Mouse (Mus musculus): ENCODE results near the gene Bsnd. TPM values are rescaled to one million over a fixed set of nuclear protein-coding genes. Genes with fewer than 3 reads are reported as not detected.

Bsnd gene
- polyA plus RNA-seq, 1 experiment from 2014 or later, result not detected

GRCm38 (mm10) chr4:106524131-106524530 lies 32.0 kb upstream of the Bsnd start:
- no peak for ATAC-seq (ENCODE audit: low FRiP score)
- Histone ChIP-seq H3K27me3 (ENCODE audit: control insufficient read depth, insufficient read depth, low read length) (no peaks in the 10 kb centered on the region), H3K9ac (no peak overlapping the region), H3K36me3 (replicated peaks; ENCODE audit: control insufficient read depth, insufficient read depth) (no peaks in the 10 kb centered on the region), H3K4me3 (replicated peaks; ENCODE audit: low read length) (no peak overlapping the region), H3K27ac (no peak overlapping the region), H3K4me2 (replicated peaks) (no peak overlapping the region), H3K4me1 (replicated peaks; ENCODE audit: control insufficient read depth, insufficient read depth, low read length) (no peaks in the 10 kb centered on the region), H3K9me3 (ENCODE audit: control insufficient read depth, low read length) (no peaks in the 10 kb centered on the region)
- DNase-seq (ENCODE audit: low spot score), result no peak
- WGBS, result 83% methylated on average over 2 of the region's 2 CpGs

- H3K4me1 ChIP-seq (replicated peaks; ENCODE audit: control insufficient read depth, insufficient read depth, low read length), result no peaks in the 10 kb centered on the region
- H3K27ac ChIP-seq, result no peak overlapping the region
- no peak overlapping the region for H3K4me2 ChIP-seq (replicated peaks)
- H3K4me3 ChIP-seq (replicated peaks; ENCODE audit: low read length), result no peak overlapping the region
- no peaks in the 10 kb centered on the region for H3K36me3 ChIP-seq (replicated peaks; ENCODE audit: control insufficient read depth, insufficient read depth)
- 77% methylated on average over 3 of the region's 3 CpGs for WGBS
- no peaks in the 10 kb centered on the region for H3K9me3 ChIP-seq (ENCODE audit: control insufficient read depth, low read length)
- no peak for DNase-seq (ENCODE audit: low spot score)
- no peak for ATAC-seq (ENCODE audit: low FRiP score)
- no peaks in the 10 kb centered on the region for H3K27me3 ChIP-seq (ENCODE audit: control insufficient read depth, insufficient read depth, low read length)
- H3K9ac ChIP-seq, result no peak overlapping the region
These were observed 30.5 kb upstream of the Bsnd start for GRCm38 (mm10) chr4:106522547-106522946.

DNA sequence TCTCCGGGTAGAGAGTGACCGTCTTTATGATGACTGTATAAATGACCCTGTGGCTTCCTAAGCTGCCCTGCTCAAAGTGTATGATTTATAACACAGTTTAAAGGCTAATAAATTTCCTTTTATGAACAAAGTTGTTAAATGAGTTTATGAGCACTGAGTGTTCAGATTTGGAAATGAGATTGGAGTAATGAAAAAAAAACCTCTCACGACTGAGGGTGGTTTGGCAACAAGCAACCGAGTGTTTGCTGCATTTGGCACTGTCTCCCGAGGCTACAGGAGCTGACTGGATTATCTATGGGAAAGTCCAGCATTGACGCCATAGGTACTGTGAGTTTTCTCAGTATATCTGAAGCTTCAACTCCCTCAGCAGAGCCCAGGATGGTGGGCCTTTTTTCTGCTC lies 22.5 kb upstream of the Bsnd start:
- Histone ChIP-seq H3K4me3 (replicated peaks; ENCODE audit: low read length) (no peak overlapping the region), H3K4me2 (replicated peaks) (no peak overlapping the region), H3K27ac (no peak overlapping the region), H3K9me3 (ENCODE audit: control insufficient read depth, low read length) (no peaks in the 10 kb centered on the region), H3K9ac (no peak overlapping the region), H3K36me3 (replicated peaks; ENCODE audit: control insufficient read depth, insufficient read depth) (no peaks in the 10 kb centered on the region), H3K27me3 (ENCODE audit: control insufficient read depth, insufficient read depth, low read length) (no peaks in the 10 kb centered on the region), H3K4me1 (replicated peaks; ENCODE audit: control insufficient read depth, insufficient read depth, low read length) (no peaks in the 10 kb centered on the region)
- no peak for DNase-seq (ENCODE audit: low spot score)
- 84% methylated on average over 6 of the region's 6 CpGs for WGBS
- no peak for ATAC-seq (ENCODE audit: low FRiP score)

DNA sequence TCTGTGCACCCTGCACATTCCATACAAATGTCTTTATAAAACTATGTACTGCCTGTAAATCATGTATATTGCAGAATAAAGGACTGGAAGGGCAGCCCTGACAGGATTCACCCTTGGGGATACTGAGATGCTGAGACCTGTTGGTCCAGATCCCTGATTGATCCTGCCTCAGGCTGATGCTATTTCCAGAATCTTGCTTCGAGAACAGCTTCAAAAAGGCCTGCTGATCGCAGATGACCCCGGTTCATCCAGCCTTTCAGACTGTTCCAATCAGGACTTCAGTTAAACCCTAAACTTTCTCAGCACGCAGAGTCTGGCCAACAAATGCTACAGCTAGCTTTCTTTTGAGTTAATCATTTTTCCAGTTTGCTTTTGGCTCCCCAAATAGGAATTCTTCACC lies 17.8 kb upstream of the Bsnd start:
- H3K9me3 ChIP-seq (ENCODE audit: control insufficient read depth, low read length), result no peaks in the 10 kb centered on the region
- no peak overlapping the region for H3K9ac ChIP-seq
- H3K27ac ChIP-seq, result no peak overlapping the region
- no peak for ATAC-seq (ENCODE audit: low FRiP score)
- H3K4me1 ChIP-seq (replicated peaks; ENCODE audit: control insufficient read depth, insufficient read depth, low read length), result no peaks in the 10 kb centered on the region
- H3K36me3 ChIP-seq (replicated peaks; ENCODE audit: control insufficient read depth, insufficient read depth), result no peaks in the 10 kb centered on the region
- no peak for DNase-seq (ENCODE audit: low spot score)
- H3K4me3 ChIP-seq (replicated peaks; ENCODE audit: low read length), result no peak overlapping the region
- WGBS, result 85% methylated on average over 4 of the region's 4 CpGs
- H3K4me2 ChIP-seq (replicated peaks), result no peak overlapping the region
- no peaks in the 10 kb centered on the region for H3K27me3 ChIP-seq (ENCODE audit: control insufficient read depth, insufficient read depth, low read length)

GRCm38 (mm10) chr4:106505453-106506058 lies 13.5 kb upstream of the Bsnd start:
- WGBS, result 84% methylated on average over 14 of the region's 14 CpGs

DNA sequence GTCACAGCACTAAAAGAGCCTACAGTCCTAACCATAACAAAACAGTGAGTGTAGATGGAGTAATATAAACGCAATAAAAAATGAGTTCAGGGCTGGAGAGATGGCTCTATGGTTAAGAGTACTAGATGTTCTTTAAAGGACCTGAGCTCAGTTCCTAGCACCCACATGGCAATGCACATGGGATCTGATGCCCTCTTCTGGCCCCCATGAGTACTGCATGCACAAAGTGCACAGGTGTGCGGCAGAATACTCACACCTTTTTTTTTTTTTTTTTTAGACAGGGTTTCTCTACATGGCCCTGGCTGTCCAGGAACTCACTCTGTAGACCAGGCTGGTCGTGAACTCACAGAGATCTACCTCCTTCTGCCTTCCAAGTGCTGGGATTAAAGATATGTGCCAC lies 11.5 kb upstream of the Bsnd start:
- no peak overlapping the region for H3K9ac ChIP-seq
- no peak overlapping the region for H3K27ac ChIP-seq
- no peaks in the 10 kb centered on the region for H3K27me3 ChIP-seq (ENCODE audit: control insufficient read depth, insufficient read depth, low read length)
- no peak overlapping the region for H3K4me3 ChIP-seq (replicated peaks; ENCODE audit: low read length)
- 0 out of 2 replicates have a peak, but pooled peaks cover 9% of the 10 kb centered on the region for H3K4me1 ChIP-seq (replicated peaks; ENCODE audit: control insufficient read depth, insufficient read depth, low read length)
- ATAC-seq (ENCODE audit: low FRiP score), result no peak
- 95% methylated on average over 3 of the region's 3 CpGs for WGBS
- H3K4me2 ChIP-seq (replicated peaks), result no peak overlapping the region
- H3K9me3 ChIP-seq (ENCODE audit: control insufficient read depth, low read length), result no peaks in the 10 kb centered on the region
- H3K36me3 ChIP-seq (replicated peaks; ENCODE audit: control insufficient read depth, insufficient read depth), result no peaks in the 10 kb centered on the region
- no peak for DNase-seq (ENCODE audit: low spot score)

More at GRCm38 (mm10) chr4:106505453-106506058, 13.5 kb upstream of the Bsnd start:
- Histone ChIP-seq H3K4me2 (replicated peaks) (no peak overlapping the region), H3K4me3 (replicated peaks; ENCODE audit: low read length) (no peak overlapping the region), H3K4me1 (replicated peaks; ENCODE audit: control insufficient read depth, insufficient read depth, low read length) (no peaks in the 10 kb centered on the region), H3K27me3 (ENCODE audit: control insufficient read depth, insufficient read depth, low read length) (no peaks in the 10 kb centered on the region), H3K9me3 (ENCODE audit: control insufficient read depth, low read length) (no peaks in the 10 kb centered on the region), H3K36me3 (replicated peaks; ENCODE audit: control insufficient read depth, insufficient read depth) (no peaks in the 10 kb centered on the region), H3K9ac (no peak overlapping the region), H3K27ac (no peak overlapping the region)
- DNase-seq (ENCODE audit: low spot score), result no peak
- no peak for ATAC-seq (ENCODE audit: low FRiP score)

GRCm38 (mm10) chr4:106500066-106500465 lies 8.0 kb upstream of the Bsnd start:
- Histone ChIP-seq H3K27me3 (ENCODE audit: control insufficient read depth, insufficient read depth, low read length) (no peaks in the 10 kb centered on the region), H3K27ac (no peak overlapping the region)

DNA sequence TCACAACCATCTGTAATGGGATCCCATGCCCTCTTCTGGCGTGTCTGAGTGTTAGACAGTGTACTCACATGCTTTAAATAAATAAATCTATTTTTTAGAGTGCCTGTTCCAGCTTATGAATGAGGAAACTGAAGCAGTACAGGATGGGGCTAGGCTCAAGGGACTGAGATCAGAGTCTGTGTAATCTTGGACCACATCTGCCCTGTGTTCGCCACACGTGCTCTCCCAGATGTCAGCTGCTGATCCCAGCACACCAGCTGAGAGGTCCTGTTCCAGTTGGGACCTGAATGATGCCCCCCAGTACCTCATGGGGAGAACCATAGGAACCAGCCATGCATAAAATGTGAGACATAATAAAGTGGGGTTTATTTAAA lies 6.4 kb upstream of the Bsnd start:
- 45% methylated on average over 3 of the region's 3 CpGs for WGBS
- no peak overlapping the region for H3K4me3 ChIP-seq (replicated peaks; ENCODE audit: low read length)
- no peak overlapping the region for H3K4me2 ChIP-seq (replicated peaks)
- DNase-seq (ENCODE audit: low spot score) (no peak), ATAC-seq (ENCODE audit: low FRiP score) (0 out of 2 replicates have a peak, but pooled peaks have one; percentile 18)
- no peaks in the 10 kb centered on the region for H3K36me3 ChIP-seq (replicated peaks; ENCODE audit: control insufficient read depth, insufficient read depth)
- H3K27ac ChIP-seq, result no peak overlapping the region
- 0 out of 2 replicates have a peak, but pooled peaks cover 9% of the 10 kb centered on the region for H3K4me1 ChIP-seq (replicated peaks; ENCODE audit: control insufficient read depth, insufficient read depth, low read length)
- H3K9me3 ChIP-seq (ENCODE audit: control insufficient read depth, low read length), result no peaks in the 10 kb centered on the region
- H3K27me3 ChIP-seq (ENCODE audit: control insufficient read depth, insufficient read depth, low read length), result no peaks in the 10 kb centered on the region
- no peak overlapping the region for H3K9ac ChIP-seq

More at GRCm38 (mm10) chr4:106500066-106500465, 8.0 kb upstream of the Bsnd start:
- DNase-seq (ENCODE audit: low spot score) (no peak), ATAC-seq (ENCODE audit: low FRiP score) (no peak)
- WGBS, result 78% methylated on average over 10 of the region's 10 CpGs
- Histone ChIP-seq H3K9ac (no peak overlapping the region), H3K36me3 (replicated peaks; ENCODE audit: control insufficient read depth, insufficient read depth) (no peaks in the 10 kb centered on the region), H3K4me2 (replicated peaks) (no peak overlapping the region), H3K9me3 (ENCODE audit: control insufficient read depth, low read length) (no peaks in the 10 kb centered on the region), H3K4me3 (replicated peaks; ENCODE audit: low read length) (no peak overlapping the region), H3K4me1 (replicated peaks; ENCODE audit: control insufficient read depth, insufficient read depth, low read length) (0 out of 2 replicates have a peak, but pooled peaks cover 9% of the 10 kb centered on the region)

DNA sequence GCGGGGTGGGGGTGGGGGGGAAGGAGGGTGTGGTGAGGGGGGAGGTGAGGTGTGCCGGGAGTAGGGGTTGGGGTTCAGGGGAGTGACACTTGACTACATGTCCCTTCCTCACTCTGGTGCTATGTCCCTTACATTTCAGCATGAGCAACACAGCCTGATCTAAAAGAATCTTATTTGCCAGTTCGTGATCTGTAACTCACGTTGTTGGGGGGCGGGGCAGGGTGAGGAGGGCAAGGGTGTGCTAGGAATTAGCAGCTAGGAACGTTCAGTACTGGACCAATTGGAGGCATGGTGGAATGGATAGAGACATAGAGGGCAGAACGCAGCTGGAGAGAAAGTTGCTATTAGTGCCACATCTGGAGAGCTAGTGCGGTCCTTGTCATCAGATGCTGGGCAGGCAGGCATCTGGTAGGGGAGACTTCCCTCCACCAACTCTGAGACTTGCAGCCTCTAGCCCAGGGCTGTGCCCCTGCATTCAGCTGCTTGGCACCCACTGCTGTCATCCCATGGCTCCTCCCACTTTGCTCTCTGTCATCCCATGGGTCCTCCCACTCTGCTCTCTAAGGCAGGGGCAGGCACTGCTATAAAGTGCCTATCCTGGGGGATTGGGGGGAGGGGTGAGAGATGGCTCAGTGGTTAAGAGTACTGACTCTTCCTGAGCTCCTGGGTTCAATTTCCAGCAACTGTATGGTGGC lies 5.8 kb upstream of the Bsnd start:
- 62% methylated on average over 8 of the region's 8 CpGs for WGBS
- Histone ChIP-seq H3K9me3 (ENCODE audit: control insufficient read depth, low read length) (no peaks in the 10 kb centered on the region), H3K4me1 (replicated peaks; ENCODE audit: control insufficient read depth, insufficient read depth, low read length) (0 out of 2 replicates have a peak, but pooled peaks cover 9% of the 10 kb centered on the region), H3K27ac (no peak overlapping the region), H3K4me2 (replicated peaks) (no peak overlapping the region), H3K4me3 (replicated peaks; ENCODE audit: low read length) (no peak overlapping the region), H3K36me3 (replicated peaks; ENCODE audit: control insufficient read depth, insufficient read depth) (no peaks in the 10 kb centered on the region), H3K27me3 (ENCODE audit: control insufficient read depth, insufficient read depth, low read length) (no peaks in the 10 kb centered on the region), H3K9ac (no peak overlapping the region)
- ATAC-seq (ENCODE audit: low FRiP score), result no peak
- no peak for DNase-seq (ENCODE audit: low spot score)

All from hindbrain, embryonic 14.5 days (tissue).